Mouse (Mus musculus): ENCODE results near the gene Rell1. TPM values are rescaled to one million over a fixed set of nuclear protein-coding genes. Genes with fewer than 3 reads are reported as not detected.

Rell1 gene
- total RNA-seq (2021): 10 to 100 TPM; 36.7 to 39.9 TPM
- long read RNA-seq, experiment 1, transcript Rell1-204 (7 exons, 3,241 nt): major isoform, 10 of 13 reads
- long read RNA-seq, experiment 1, partial matches to known transcripts: 1 of 13 reads
- long read RNA-seq, experiment 1, other reads (novel, unspliced or antisense): 2 of 13 reads
- long read RNA-seq, experiment 2, transcript Rell1-204 (7 exons, 3,241 nt): major isoform, 44 of 54 reads
- long read RNA-seq, experiment 2, partial matches to known transcripts: 7 of 54 reads
- long read RNA-seq, experiment 2, other reads (novel, unspliced or antisense): 2 of 54 reads

DNA sequence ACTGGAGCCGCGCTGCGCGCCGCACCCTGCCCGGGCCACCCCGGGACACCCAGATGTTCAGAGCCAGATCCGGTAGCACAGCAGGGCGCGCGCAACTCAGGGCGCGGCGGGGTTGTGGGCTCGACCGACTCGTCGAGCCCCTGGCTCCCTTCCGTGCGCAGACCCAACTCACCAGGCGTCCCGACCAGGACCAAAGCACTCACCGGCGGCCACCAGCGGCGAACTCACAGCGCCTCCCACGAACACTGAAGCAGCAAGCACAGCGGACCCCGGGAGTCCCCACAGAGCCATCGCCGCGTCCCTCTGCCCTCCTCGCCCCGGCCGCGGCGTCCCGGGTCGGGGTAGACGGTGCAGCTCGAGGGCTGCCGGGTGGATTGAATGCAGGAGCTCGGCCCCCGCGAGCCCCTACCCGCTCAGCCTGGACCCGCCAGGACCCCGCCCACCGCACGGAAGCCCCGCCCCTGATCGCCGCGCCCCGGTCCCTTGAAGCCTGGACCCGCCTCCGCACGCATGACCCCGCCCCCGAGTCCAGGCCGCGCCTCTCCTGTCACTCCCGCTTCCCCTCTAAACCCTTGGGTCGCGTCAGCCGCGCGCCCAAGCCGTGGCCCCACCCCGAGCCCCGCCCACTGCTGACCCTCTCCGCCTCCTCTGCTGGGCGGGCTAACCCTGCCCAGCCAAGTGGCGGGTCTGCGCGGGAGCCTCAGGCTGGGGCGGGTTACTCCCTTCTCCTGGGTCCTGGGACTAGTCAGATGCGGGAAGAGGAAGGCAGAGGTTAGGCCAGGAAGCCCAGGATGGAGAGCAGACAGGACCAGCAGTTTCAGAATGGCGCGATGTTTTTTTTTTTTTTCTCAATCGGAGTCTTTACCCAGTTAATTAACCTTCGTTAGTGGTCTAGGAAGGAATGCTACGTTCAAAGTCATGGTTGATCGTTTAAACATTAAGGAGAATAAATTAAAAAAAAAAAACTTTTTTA, at the start of gene Rell1:
Rell1 (minus strand) TSS at position 455 of the 973 bp plus-strand sequence.
- DNase-seq (ENCODE audit: low spot score in 2 of 2): peak; percentile 99

DNA sequence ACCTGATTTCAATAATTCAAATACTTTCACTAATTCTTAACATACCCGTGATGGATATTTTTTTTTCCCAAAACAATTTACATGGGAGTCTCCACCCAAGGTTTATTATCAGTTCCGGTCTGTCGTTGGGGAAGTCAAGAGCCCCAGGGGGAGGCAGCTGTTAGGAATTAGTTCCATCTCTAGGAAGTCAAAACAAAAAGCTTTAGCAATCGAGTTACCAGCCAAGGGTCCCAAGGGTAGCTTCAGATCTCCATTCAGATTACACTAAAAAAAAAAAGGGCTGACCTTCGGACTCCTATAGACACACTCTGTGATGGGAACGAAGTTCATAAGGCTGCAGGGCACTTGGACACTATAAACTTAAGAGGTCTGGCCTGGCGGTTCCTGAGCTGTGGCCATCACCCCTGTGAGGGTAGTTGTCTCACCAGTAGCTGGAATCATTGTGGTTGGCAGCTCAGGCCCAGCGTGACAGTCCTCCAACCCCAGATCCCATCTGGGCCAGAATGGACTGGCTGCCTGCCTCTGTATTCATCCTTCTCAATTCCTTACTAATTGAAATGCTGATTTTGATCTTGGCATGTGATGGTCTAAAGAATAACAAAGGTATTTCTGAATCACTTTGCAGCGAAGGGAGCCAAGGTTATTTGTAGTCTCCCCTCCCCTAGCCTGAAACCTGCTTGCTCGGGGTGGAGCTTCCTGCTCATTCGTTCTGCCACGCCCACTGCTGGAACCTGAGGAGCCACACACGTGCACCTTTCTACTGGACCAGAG, 44.1 kb upstream of the Rell1 start:
- no peak for DNase-seq (ENCODE audit: low spot score in 2 of 2)

GRCm38 (mm10) chr5:64006548-64006947, 37.9 kb upstream of the Rell1 start:
- DNase-seq (ENCODE audit: low spot score in 2 of 2): no peak

DNA sequence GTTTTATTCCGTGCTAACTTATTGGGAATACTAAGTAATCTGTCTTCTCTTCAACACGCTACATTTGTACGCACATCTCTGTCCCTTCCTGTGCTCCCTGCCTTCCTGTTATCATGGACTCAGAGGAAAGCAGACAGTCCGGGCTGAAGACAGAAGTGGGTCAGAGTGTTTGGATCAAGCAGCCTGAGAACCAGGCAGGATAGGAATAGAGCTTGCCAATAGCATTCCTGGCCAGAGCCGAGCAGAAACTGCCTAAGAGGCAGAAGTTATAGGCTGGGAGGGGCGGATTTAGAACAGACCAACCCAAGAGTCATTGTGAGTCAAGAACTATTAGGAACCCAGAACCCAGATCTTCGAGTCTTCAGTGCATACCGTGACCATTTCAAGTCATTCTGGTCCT, 34.6 kb upstream of the Rell1 start:
- DNase-seq (ENCODE audit: low spot score in 2 of 2): no peak

GRCm38 (mm10) chr5:63993865-63994264, 25.2 kb upstream of the Rell1 start:
- no peak for DNase-seq (ENCODE audit: low spot score in 2 of 2)

- DNase-seq (ENCODE audit: low spot score in 2 of 2): no peak
Measured at GRCm38 (mm10) chr5:63990675-63991074, 22.0 kb upstream of the Rell1 start.

DNA sequence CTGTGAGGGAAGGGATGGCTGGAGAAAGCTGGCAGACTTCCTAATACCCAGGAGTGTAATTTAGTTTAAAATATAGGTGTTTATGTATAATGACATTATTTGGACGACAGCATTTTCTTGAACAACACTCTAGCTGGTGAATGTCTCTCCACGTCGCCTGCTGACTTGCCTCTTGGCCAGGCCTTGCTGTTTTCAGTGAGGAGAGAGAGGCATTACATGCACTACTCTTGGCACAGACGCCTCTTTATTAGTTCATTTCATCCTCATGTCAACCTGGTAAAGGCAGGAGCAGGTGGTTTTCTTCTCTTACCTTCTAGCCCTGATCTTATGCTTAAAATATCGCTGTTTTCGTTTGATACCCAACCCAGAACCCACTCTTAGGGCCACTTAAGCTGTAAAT, 17.6 kb upstream of the Rell1 start:
- no peak for DNase-seq (ENCODE audit: low spot score in 2 of 2)

DNA sequence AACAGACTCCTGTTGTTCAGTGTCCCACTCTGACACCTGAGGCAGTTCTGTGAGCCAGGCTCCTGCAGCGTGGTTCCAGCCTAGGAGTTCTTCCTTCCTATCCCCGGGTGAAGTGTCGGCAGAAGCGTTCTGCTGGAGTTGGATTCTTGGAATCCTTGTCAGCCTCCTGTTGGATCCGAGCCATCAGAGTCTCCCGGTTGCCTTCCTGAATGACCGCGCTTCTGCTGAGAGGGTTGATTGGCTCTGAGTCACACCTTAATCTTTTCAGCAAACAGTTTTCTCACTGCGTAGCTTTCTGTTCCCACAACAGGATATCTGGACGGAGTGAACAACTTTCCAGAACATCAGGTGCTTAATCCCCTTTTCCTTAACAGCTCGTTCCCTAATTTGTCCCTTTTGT, 13.6 kb upstream of the Rell1 start:
- no peak for DNase-seq (ENCODE audit: low spot score in 2 of 2)

- DNase-seq (ENCODE audit: low spot score in 2 of 2): no peak
Measured at GRCm38 (mm10) chr5:63970991-63971390, 2.3 kb upstream of the Rell1 start.

DNA sequence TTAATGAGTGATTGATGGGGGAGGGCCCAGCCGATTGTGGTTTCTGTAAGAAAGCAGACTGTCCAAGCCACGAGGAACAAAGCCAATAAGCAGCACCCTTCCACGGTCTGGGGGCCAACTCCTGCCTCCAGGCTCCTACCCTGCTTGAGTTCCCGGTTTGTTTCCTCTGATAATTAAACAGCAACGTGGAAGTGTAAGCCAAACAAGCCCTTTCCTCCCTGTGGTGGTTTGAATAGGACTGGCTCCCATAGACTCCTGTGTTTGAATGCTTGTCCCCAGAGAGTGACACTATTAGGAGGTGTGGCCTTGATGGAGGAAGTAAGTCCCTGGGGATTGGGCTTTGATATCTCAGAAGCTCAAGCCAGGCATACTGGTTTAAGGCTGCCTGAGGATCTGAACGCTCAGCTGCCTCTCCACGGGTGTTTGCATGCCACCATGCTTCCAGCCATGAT, 1.6 kb upstream of the Rell1 start:
- no peak for DNase-seq (ENCODE audit: low spot score in 2 of 2)

- no peak for DNase-seq (ENCODE audit: low spot score in 2 of 2)
Measured at GRCm38 (mm10) chr5:63969476-63970112, 897 bp upstream of the Rell1 start.

GRCm38 (mm10) chr5:63967591-63968141, 1.0 kb downstream of the Rell1 start:
- no peak for DNase-seq (ENCODE audit: low spot score in 2 of 2)

- no peak for DNase-seq (ENCODE audit: low spot score in 2 of 2)
Measured at GRCm38 (mm10) chr5:63966379-63966778, 2.3 kb downstream of the Rell1 start.

GRCm38 (mm10) chr5:63965946-63966345, 2.8 kb downstream of the Rell1 start:
- DNase-seq (ENCODE audit: low spot score in 2 of 2): no peak

GRCm38 (mm10) chr5:63964576-63964975, 4.1 kb downstream of the Rell1 start:
- DNase-seq (ENCODE audit: low spot score in 2 of 2): no peak

GRCm38 (mm10) chr5:63961726-63962125, 7.0 kb downstream of the Rell1 start:
- DNase-seq (ENCODE audit: low spot score in 2 of 2): no peak

GRCm38 (mm10) chr5:63960565-63960964, 8.1 kb downstream of the Rell1 start:
- DNase-seq (ENCODE audit: low spot score in 2 of 2): no peak

GRCm38 (mm10) chr5:63958963-63959708, 9.6 kb downstream of the Rell1 start:
- no peak for DNase-seq (ENCODE audit: low spot score in 2 of 2)

GRCm38 (mm10) chr5:63957607-63958006, 11.1 kb downstream of the Rell1 start:
- DNase-seq (ENCODE audit: low spot score in 2 of 2): no peak

GRCm38 (mm10) chr5:63956411-63956810, 12.3 kb downstream of the Rell1 start:
- no peak for DNase-seq (ENCODE audit: low spot score in 2 of 2)
